Mouse (Mus musculus) regulatory T cell (primary cell): ENCODE measurements around the gene Osgep.

Experiments used
- in situ Hi-C: fragments of 300-600 bp; cut with MboI, MseI; formaldehyde crosslinking; loops from one replicate; pipeline ENCODE4 v1.15.1; 2025; ENCODE audit warnings: high pct_unique_total_duplicates

Osgep gene

DNA sequence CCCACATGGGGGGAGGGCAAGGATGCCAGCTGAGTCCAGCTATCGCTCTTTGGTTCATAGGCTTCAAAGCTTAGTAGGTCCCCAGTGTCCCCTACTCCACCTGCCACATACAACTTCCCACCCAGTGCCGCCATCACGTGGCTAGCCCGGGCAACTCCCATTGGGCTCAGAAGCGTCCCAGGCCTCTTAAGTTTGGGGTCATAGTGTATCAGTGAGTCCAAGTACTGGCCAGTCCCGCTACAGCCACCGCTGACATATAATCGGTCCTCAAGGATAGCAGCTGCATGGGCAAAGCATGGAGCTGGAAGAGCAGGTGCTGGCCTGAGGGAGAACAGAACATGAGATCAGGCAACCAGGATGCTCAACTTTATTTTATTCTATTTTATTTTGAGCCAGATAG is 33.1 kb downstream of the Osgep start:
- in situ Hi-C loops, result no loop called here

DNA sequence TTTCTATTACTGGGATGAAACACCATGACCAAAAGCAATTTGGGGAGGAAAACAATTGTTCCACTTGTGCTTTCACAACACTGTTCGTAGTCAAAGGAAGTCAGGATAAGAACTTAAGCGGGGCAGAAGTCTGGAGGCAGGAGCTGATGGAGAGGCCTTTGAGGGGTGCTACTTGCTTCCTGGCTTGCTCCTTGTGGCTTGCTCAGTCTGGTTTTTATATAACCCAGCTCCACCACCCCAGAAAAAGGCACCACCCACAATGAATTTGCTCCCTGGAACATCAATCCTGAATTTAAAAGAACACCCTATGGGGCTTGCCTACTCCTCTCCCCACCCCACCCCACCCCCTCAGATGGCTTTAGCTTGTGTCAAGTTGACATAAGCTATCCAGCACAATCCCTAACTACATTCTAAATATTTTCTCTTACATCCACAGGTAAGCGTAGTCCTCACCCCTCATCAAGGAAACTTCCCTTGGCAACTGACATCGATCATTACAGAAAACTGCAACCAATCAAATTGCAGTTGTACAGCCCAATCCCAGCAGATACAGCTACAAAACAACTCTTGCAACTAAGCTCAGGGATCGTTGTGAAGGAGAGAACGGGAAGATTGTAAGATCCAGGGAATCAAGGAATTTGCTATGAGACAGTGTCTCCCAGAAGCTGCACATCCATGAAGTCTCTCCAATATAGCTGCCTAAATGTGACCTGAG is 48.3 kb downstream of the Osgep start:
- in situ Hi-C loops, result no loop called here

- in situ Hi-C loops, result no loop called here
Observed at GRCm38 (mm10) chr14:50875591-50876230, 49.0 kb downstream of the Osgep start.

GRCm38 (mm10) chr14:50875175-50875574 is 49.5 kb downstream of the Osgep start:
- in situ Hi-C loops, result no loop called here

- in situ Hi-C loops, result no loop called here
Observed at GRCm38 (mm10) chr14:50871284-50871683, 53.4 kb downstream of the Osgep start.

DNA sequence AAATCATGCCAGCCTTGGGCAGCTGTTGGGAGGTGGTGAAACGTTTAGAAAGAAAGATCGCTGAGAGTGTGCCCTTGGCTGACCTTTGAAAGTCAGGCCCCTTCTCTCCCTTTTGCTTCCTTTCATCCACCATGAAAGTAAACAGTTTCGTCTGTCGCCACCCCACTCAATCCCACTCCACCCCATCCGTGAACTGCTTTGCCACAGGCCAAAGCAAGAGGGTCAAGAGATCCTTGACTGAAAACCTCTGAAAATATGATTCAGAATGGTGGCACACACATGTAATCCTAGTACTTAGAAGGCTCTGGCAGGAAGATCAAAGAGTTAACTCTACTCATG is 53.9 kb downstream of the Osgep start:
- in situ Hi-C loops, result no loop called here

DNA sequence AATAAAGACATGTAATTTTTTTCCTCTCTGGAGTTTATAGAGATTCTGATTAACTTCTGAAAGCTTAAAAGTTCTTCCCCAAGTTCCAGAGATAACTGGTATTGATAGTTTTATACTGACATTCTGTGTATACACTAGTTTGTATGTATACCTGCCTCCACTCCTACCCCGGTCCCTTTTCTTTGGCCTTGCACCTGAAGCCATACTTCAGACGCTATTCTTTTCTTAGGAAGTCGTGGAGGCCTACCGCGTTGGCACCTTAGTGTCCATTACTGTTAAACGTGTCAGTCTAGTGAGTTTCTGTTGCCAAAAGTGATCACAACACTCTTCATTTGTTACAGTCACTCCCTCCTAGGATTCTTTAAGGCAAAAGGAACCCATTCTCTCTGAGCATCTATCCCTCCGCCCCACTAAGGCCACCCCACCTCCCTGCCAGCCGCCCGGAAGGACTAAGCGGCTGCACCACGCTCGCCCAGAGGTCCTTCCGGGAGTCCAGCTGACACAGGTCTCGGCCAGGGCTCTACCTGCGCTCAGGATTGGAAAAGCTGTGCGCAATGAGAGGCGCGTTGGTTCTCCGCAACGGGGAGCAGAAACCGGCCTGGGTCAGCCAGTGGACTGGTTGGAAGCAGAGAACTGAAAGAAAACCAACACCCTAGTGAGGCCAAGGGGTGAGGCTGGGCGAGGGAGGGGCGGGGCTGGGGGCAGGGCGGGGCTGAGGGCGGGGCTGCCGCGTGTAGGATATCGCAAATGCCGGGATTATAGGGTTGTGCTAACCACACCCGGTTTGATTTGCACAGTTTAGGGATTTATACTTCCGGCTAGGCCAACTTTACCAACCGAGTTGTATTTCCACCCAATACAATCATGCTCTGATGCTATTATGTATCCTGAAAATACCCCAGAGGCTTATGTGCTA is 54.5 kb downstream of the Osgep start, which contains the start of gene Tep1:
Gene Tep1, minus strand, starts transcription at position 672 of the 916 bp plus-strand sequence.
- in situ Hi-C loops, result loop anchor here (5.0 kb wide), 1 partner anchor 52 kb away; the partner anchor contains the start of genes Apex1 and Osgep

DNA sequence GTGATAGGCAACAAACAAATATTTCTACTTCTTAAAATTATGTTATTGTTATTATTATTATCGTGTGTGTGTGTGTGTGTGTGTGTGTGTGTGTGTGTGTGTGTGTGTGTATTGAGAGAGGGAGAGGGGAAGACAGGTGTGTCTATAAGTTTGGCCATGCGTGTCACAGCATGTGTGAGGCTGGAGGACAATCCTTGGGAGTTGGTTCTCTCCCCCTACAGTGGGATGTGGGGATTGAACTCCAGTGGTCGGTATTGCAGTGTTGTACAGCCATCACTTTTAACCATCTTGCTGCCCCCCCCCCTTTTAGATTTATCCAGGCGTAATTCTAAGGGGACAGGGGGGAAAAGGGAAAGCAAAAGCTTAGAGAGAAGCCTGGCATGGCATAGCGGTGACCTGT is 56.0 kb downstream of the Osgep start:
- in situ Hi-C loops, result loop anchor here (5.0 kb wide), 1 partner anchor 54 kb away; the partner anchor contains the start of genes Apex1 and Osgep

DNA sequence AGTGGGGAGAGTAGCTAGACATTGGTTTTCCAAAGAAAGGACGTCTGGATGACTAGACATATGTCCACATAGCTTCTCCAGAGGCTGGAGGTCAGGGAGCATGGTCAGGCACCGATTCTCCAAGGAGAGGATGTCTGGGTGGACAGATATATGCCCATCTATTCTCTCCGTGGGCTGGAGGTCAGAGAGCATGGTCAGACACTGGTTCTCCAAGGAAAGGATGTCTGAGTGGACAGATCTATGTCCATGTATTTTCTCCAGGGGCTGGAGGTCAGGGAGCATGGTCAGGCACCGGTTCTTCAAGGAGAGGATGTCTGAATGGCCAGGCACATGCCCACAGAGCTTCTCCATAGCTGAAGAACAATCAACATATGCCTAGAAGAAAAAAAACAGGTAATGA is 56.5 kb downstream of the Osgep start:
- in situ Hi-C loops, result loop anchor here (5.0 kb wide), 1 partner anchor 54 kb away; the partner anchor contains the start of genes Apex1 and Osgep

- in situ Hi-C loops, result loop anchor here (5.0 kb wide), 1 partner anchor 55 kb away; the partner anchor contains the start of genes Apex1 and Osgep
Observed at GRCm38 (mm10) chr14:50866966-50867365, 57.7 kb downstream of the Osgep start.

DNA sequence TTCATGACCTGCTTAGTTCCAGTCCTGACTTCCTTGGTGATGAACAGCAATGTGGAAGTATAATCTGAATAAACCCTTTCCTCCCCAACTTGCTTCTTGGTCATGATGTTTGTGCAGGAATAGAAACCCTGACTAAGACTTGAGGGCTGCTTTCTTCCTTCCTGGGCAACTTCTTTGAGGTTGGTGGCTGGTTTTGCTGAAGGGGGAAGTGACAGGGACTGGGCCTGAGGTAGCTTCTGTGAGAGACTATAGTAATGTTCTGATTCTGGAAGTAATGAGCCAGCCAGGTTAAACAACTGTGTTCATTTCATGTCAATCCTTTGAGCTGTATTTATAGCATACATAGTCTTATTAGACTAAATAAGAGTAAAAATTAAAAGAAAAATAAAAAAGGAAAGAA is 59.7 kb downstream of the Osgep start:
- in situ Hi-C loops, result loop anchor here (5.0 kb wide), 1 partner anchor 57 kb away; the partner anchor contains the start of genes Apex1 and Osgep

GRCm38 (mm10) chr14:50862641-50863040 is 62.1 kb downstream of the Osgep start:
- in situ Hi-C loops, result no loop called here
